Mouse (Mus musculus) erythroblast, embryonic 14.5 days (primary cell): ENCODE data around the gene Atxn7. TPM values are rescaled to one million over a fixed set of nuclear protein-coding genes. Genes with fewer than 3 reads are reported as not detected.
"Not testable (repeated sequence)": the region's sequence is repeated elsewhere in the genome, so short reads cannot be mapped to it uniquely, and the experiment has no call there.

Experiments used
- H3K27me3 ChIP-seq: 2 replicates; pipeline ENCODE4 v1.6.1; 2012; ENCODE audit warnings: inconsistent platforms; ENCODE audit not compliant: control insufficient read depth
- H3K36me3 ChIP-seq: 2 replicates; pipeline ENCODE4 v1.6.1; 2012; ENCODE audit warnings: mild to moderate bottlenecking, inconsistent platforms; ENCODE audit not compliant: control insufficient read depth
- H3K4me1 ChIP-seq: 2 replicates; pipeline ENCODE4 v1.6.1; 2012; ENCODE audit warnings: inconsistent platforms; ENCODE audit not compliant: control insufficient read depth
- H3K4me3 ChIP-seq: replicated peaks from 2 replicates; pipeline ENCODE3; 2012; ENCODE audit warnings: moderate library complexity, mild to moderate bottlenecking, inconsistent platforms
- H3K9me3 ChIP-seq: 2 replicates; pipeline ENCODE4 v1.6.1; 2012; ENCODE audit warnings: low read length, inconsistent platforms, mixed read lengths; ENCODE audit not compliant: control insufficient read depth
- GATA1 ChIP-seq: IDR thresholded peaks from 2 replicates; pipeline ENCODE4 v1.6.1; 2012; ENCODE audit warnings: low read length, inconsistent platforms, mixed read lengths
- TAL1 ChIP-seq: IDR thresholded peaks from 3 replicates; pipeline ENCODE4 v1.6.1; 2012; ENCODE audit warnings: low read length, inconsistent platforms, mixed read lengths
- polyA plus RNA-seq: library from polyadenylated mRNA; stranded (reverse); fragments of >175 nt; gene quantifications from 2 replicates; pipeline ENCODE4 v1.2.3, GENCODE M21; 2012

Gene Atxn7
- polyA plus RNA-seq, 1 experiment, result 0.09 TPM

GRCm38 (mm10) chr14:13950401-13950800, 10.8 kb upstream of the Atxn7 start:
- no peaks in the 10 kb centered on the region for H3K27me3 ChIP-seq
- no peaks in the 10 kb centered on the region for H3K9me3 ChIP-seq
- no peaks in the 10 kb centered on the region for H3K4me1 ChIP-seq
- TF ChIP-seq GATA1 (no peak), TAL1 (no peak)
- H3K36me3 ChIP-seq, result peaks cover 70% of the 10 kb centered on the region
- no peak overlapping the region for H3K4me3 ChIP-seq

GRCm38 (mm10) chr14:13952151-13952550, 9.1 kb upstream of the Atxn7 start:
- H3K4me3 ChIP-seq, H3K27me3 ChIP-seq, H3K9me3 ChIP-seq, H3K4me1 ChIP-seq: not testable (repeated sequence)
- H3K36me3 ChIP-seq, result peaks cover 76% of the 10 kb centered on the region

GRCm38 (mm10) chr14:13960079-13960478, 1.2 kb upstream of the Atxn7 start:
- peaks cover 18% of the 10 kb centered on the region for H3K36me3 ChIP-seq
- H3K9me3 ChIP-seq, result no peaks in the 10 kb centered on the region
- no peak for TF ChIP-seq GATA1
- TF ChIP-seq TAL1, result no peak
- H3K4me3 ChIP-seq, result peak overlapping the region; percentile 72
- H3K4me1 ChIP-seq, result peaks cover 34% of the 10 kb centered on the region
- H3K27me3 ChIP-seq, result no peaks in the 10 kb centered on the region

- Histone ChIP-seq H3K4me1 (peaks cover 34% of the 10 kb centered on the region), H3K36me3 (peaks cover 12% of the 10 kb centered on the region), H3K27me3 (no peaks in the 10 kb centered on the region), H3K9me3 (no peaks in the 10 kb centered on the region), H3K4me3 (peak overlapping the region; percentile 72)
- no peak for TF ChIP-seq TAL1
- TF ChIP-seq GATA1, result no peak
These were observed 536 bp upstream of the Atxn7 start for GRCm38 (mm10) chr14:13960482-13961325.

- H3K4me3 ChIP-seq, result no peak overlapping the region
- peaks cover 2% of the 10 kb centered on the region for H3K36me3 ChIP-seq
- TF ChIP-seq GATA1 (no peak), TAL1 (no peak)
- H3K9me3 ChIP-seq, result no peaks in the 10 kb centered on the region
- H3K4me1 ChIP-seq, result peaks cover 40% of the 10 kb centered on the region
- H3K27me3 ChIP-seq, result no peaks in the 10 kb centered on the region
These were observed 1.2 kb downstream of the Atxn7 start for GRCm38 (mm10) chr14:13962476-13962875.

GRCm38 (mm10) chr14:13963527-13963926, 2.3 kb downstream of the Atxn7 start:
- TF ChIP-seq GATA1, result no peak
- TF ChIP-seq TAL1, result no peak
- peaks cover 32% of the 10 kb centered on the region for H3K4me1 ChIP-seq
- H3K9me3 ChIP-seq, result no peaks in the 10 kb centered on the region
- no peaks in the 10 kb centered on the region; the same call in 1 of the 2 replicates for H3K36me3 ChIP-seq
- H3K27me3 ChIP-seq, result no peaks in the 10 kb centered on the region
- H3K4me3 ChIP-seq, result no peak overlapping the region

- no peak for TF ChIP-seq GATA1
- TF ChIP-seq TAL1, result no peak
- Histone ChIP-seq H3K27me3 (no peaks in the 10 kb centered on the region), H3K4me1 (peaks cover 9% of the 10 kb centered on the region; the same call in 1 of the 2 replicates), H3K36me3 (no peaks in the 10 kb centered on the region), H3K4me3 (no peak overlapping the region), H3K9me3 (no peaks in the 10 kb centered on the region)
These were observed 6.4 kb downstream of the Atxn7 start for GRCm38 (mm10) chr14:13967607-13968006.

GRCm38 (mm10) chr14:13968476-13968875, 7.2 kb downstream of the Atxn7 start:
- no peaks in the 10 kb centered on the region for H3K36me3 ChIP-seq
- H3K9me3 ChIP-seq, result no peaks in the 10 kb centered on the region
- no peak overlapping the region for H3K4me3 ChIP-seq
- TF ChIP-seq TAL1, result no peak
- no peak for TF ChIP-seq GATA1
- peaks cover 9% of the 10 kb centered on the region; the same call in 1 of the 2 replicates for H3K4me1 ChIP-seq
- no peaks in the 10 kb centered on the region for H3K27me3 ChIP-seq

GRCm38 (mm10) chr14:13970513-13970912, 9.3 kb downstream of the Atxn7 start:
- H3K36me3 ChIP-seq, result no peaks in the 10 kb centered on the region
- H3K9me3 ChIP-seq, result no peaks in the 10 kb centered on the region
- no peak overlapping the region for H3K4me3 ChIP-seq
- no peak for TF ChIP-seq TAL1
- TF ChIP-seq GATA1, result no peak
- peaks cover 9% of the 10 kb centered on the region; the same call in 1 of the 2 replicates for H3K4me1 ChIP-seq
- no peaks in the 10 kb centered on the region for H3K27me3 ChIP-seq
